Mouse (Mus musculus): ENCODE measurements around the gene Txndc9. TPM values are rescaled to one million over a fixed set of nuclear protein-coding genes. Genes with fewer than 3 reads are reported as not detected.

Txndc9 gene
- 60.9 and 65.4 TPM in 2 replicates for total RNA-seq (2015)
- 48.1 and 51.9 TPM in 2 replicates for total RNA-seq (2017)

DNA sequence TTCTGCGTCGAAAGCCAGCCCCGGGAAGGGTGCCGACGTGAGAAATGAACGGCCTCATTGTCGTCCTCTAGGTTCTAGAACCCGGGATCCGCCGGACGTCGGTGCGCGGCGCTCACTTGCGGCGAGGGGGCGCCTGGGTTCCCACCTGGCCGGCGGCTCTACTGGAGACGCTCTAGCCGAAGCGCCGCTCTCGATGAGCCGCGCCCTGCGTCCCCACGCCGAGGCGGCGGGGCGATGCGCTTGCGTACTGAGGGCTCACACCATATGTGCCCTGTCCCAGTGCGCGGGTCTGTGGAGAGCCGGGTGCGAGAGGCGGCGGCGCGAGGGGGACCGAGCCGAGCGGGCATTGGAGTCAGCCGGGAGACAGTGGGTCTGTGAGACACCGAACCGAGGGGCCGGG is at the start of gene Txndc9, which contains the start of gene Eif5b:
Gene Txndc9, minus strand, starts transcription at position 27 of the 400 bp plus-strand sequence.
Gene Eif5b, plus strand, starts transcription at position 144 of the 400 bp plus-strand sequence.
- peak; percentile 75 for ATAC-seq (ENCODE audit: poor library complexity, severe bottlenecking)

DNA sequence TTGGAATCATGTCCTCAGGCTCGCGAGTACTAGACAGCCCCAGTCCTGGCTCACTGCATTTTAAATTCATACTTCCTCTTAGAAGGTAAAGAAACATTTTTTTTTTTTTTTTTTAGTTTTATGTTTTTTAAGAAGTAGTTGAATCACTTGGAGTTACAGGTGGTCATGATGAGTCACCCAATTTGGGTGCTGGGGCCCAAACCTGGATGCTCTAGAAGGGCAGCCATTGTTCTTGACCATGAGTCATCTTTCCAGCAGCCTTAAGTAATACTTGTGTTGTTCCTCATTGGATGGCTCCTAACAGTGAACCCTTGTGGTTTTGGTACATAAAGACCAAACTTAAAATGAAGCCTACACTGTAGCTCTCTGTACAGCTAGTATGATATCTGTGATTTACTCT is 41.2 kb upstream of the Txndc9 start:
- no peak for ATAC-seq (ENCODE audit: poor library complexity, severe bottlenecking)

DNA sequence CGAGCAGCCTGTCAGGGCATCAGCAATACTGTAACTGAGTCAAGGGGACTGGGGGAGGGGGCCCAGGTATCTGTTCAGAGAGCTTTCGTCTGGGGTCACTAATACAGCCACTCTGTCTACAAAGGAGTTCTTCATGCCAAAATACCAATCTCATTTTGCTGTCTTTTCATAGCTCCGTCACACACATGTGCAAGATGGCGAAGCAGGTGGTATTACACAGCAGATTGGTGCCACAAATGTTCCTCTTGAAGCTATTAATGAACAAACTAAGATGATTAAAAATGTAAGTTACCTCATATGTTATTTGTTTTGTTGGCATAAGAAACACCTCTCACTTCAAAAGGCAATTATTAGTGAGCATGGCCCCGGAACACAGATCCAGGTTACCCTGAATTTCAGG is 39.7 kb upstream of the Txndc9 start:
- no peak for ATAC-seq (ENCODE audit: poor library complexity, severe bottlenecking)

- no peak for ATAC-seq (ENCODE audit: poor library complexity, severe bottlenecking)
Observed at GRCm38 (mm10) chr1:38035521-38035920, 37.8 kb upstream of the Txndc9 start.

- no peak for ATAC-seq (ENCODE audit: poor library complexity, severe bottlenecking)
Observed at GRCm38 (mm10) chr1:38031391-38031790, 33.7 kb upstream of the Txndc9 start.

DNA sequence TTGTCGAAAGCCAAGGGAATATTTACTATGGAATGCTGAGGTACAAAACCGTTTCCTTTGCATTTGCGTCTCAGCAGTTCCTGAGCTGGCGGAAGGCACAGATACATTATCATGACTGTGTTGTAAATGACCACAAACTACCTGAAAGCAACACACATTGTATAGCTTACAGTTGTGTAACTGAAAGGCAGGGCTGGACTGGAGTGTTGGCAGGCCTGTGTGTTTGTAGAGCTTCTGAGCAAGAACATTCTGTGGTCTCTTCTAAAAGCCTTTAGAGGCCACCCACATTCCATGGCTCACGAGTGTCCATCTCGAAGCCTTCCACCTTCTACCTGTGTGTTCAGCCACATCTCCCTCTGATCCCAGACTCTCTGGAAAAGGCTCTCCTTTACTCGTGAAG is 29.6 kb upstream of the Txndc9 start:
- no peak for ATAC-seq (ENCODE audit: poor library complexity, severe bottlenecking)

DNA sequence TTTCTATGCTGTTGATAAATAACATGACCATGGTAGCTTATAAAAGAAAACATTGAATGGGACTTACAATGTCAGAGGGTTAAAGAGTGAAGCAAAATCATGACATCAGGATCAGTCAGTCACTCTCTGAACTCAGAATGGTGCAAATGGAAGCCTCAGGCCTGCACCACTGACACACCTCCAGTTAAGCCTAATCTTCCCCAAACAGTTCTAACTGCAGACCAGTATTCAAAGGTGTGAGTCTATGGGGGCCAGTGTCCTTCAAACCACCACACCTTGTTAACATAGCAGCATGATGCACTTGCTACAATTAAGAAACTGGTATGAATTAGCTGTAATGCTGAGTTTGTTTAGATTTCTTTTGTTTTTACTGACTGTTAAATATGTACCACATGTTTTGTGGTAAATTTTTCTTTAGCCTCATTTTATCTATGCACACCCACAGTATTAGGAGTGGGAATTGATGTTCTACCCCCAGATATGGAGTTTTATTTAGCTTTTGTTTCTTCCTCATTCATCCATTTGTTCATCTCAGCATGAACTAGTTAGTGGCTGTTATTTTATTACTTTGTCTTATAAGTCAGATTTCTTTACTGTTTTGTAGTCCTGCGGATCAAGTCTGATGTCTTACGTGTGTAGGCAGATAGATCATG is 17.0 kb upstream of the Txndc9 start:
- ATAC-seq (ENCODE audit: poor library complexity, severe bottlenecking), result no peak

DNA sequence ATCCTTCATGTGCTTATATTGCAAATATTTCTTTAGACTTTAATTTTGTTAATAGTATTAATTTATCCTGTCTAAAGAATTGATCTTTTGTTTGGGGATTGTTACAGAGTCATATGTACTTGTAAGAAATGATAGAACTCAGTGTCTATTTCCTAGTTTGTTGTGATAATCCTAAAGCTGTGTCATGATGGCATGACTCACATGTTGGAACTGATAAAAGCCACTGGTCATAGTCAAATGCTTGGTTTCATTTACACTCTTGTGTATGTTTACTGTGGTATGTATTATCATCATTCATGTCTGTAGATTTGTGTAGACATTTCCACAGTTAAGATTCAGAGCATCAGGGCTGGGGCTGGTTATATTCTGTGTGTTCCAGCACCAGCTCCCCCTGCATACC is 14.8 kb upstream of the Txndc9 start:
- ATAC-seq (ENCODE audit: poor library complexity, severe bottlenecking), result no peak

DNA sequence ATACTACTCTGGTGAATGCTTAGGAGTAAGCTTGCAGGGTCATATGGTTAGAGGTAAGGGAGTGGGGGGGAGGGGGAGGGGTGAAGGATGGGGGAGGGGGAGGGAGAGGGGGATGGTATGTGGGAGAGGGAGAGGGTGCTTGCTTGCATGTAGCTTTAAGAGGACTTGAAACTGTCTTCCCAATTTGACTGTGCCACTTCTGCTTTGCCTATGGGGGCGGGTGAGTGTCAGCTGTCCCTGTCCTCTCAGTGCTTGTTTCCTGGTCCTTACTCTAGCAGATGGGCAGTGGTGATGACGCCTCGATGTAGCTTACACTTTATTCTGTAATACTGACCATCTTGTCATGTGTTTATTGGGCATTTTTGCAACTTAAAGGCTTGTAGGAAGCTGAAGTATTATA is 14.4 kb upstream of the Txndc9 start:
- ATAC-seq (ENCODE audit: poor library complexity, severe bottlenecking), result peak; percentile 80

DNA sequence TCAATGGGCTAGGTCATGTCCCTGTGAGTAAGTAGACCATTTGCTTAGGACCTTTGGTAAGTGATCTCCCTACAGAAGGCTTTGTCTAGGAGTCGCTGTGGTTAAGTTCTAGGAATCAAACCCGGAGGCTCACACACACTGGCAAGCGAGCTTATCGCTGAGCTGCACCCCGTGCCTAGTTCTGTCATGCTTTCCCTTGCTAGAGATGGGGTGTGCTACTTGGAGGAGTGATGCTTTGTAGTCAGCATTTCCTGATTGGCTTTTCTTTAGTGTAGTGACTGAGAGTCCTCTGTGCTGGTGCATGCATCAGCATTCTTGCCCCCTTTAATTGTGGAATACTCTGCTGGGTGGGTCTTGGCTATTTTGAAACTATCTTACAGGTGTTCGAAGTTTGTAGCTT is 14.0 kb upstream of the Txndc9 start:
- 0 out of 2 replicates have a peak, but pooled peaks have one; percentile 15 for ATAC-seq (ENCODE audit: poor library complexity, severe bottlenecking)

GRCm38 (mm10) chr1:38006741-38007140 is 9.0 kb upstream of the Txndc9 start:
- ATAC-seq (ENCODE audit: poor library complexity, severe bottlenecking), result no peak

GRCm38 (mm10) chr1:38003046-38003445 is 5.4 kb upstream of the Txndc9 start:
- no peak for ATAC-seq (ENCODE audit: poor library complexity, severe bottlenecking)

DNA sequence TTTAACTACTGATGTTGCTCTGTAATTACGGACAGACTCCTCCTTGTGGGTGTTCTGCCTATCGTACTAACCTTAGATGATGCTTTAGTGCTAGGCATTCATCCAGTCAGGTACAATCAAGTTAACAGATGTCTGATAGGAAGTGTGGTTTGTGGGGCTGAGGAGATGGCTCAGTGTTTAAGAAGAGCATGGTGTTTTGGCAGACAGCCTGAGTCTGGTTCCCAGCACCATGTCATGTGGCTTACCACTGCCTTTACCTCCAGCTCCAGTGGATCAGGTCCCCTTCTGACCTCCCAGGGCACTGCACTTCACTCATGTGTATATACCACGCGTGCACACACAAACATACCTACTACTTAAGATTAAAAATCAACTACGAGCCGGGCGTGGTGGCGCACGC is 4.3 kb upstream of the Txndc9 start:
- ATAC-seq (ENCODE audit: poor library complexity, severe bottlenecking), result no peak

GRCm38 (mm10) chr1:38000844-38001243 is 3.2 kb upstream of the Txndc9 start:
- ATAC-seq (ENCODE audit: poor library complexity, severe bottlenecking), result no peak

DNA sequence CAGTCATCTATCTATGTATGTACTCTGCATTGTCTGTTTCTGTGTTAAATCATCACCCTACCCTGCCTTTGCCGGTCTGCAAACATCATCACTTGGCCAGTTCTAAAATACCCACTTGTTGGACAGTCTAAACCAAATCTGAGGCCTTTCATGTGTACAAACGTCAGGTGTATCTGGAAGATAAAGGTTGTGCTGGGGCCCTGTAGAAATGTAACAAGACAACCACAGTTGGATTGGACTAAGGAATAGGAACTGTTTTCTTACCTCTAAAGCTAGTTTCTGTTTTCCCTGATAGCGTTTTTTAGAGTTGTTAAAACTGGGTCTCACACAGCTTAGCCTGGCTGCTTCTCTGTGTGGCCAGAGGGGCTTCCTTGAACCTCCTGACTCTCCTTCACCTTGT is 1.9 kb upstream of the Txndc9 start:
- no peak for ATAC-seq (ENCODE audit: poor library complexity, severe bottlenecking)

- ATAC-seq (ENCODE audit: poor library complexity, severe bottlenecking), result no peak
Observed at GRCm38 (mm10) chr1:37998371-37999199, 892 bp upstream of the Txndc9 start.

DNA sequence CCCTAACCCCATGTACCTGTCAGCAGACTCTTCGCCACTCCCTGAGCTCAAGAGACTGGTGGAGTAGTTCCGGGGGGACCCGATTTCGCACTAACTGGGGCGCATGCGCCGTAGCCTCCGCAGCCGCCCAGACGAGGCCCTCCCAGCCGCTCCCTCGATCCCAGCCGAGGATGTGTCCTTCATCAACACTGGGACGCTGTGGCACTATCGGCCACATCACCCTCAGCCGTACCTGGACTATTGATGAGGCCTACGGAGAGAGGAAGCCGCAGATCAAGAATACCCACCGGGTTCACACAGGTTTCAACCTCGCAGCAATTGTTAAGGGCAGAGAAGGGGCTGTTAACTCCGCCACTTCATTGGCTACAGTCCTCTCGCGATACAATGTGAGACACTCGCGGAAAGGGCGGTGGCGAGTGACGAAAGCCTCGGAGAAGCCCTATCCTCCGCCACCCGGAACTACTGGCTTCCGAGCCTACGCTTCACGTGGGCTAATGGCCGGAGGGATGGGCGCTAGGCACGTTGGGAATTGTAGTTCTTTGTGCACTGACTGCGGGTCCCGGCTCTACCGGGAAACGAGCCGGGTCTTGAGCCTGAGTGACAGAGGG is 712 bp downstream of the Txndc9 start:
- peak; percentile 91 for ATAC-seq (ENCODE audit: poor library complexity, severe bottlenecking)

DNA sequence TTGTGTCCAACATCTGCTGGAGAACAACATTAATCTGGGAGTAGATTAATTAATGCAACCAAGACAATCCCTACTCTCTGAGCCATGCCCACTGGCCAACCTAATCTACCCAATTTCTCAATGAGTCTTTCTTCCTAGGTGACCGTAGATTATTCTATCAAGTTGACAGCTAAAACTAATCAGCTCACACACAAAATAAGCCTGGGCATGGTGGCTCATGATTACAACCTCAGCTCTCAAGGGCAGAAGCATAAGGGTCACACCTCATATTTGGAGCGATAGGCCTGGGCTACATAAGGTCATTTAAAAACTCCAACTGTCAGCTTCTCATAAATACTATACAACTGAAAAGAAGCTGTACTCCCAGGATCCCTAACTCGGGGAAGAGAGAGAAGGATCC is 1.5 kb downstream of the Txndc9 start:
- ATAC-seq (ENCODE audit: poor library complexity, severe bottlenecking), result no peak

GRCm38 (mm10) chr1:37987856-37988255 is 9.8 kb downstream of the Txndc9 start:
- ATAC-seq (ENCODE audit: poor library complexity, severe bottlenecking), result no peak

- ATAC-seq (ENCODE audit: poor library complexity, severe bottlenecking), result no peak
Observed at GRCm38 (mm10) chr1:37985764-37986323, 11.8 kb downstream of the Txndc9 start.

- ATAC-seq (ENCODE audit: poor library complexity, severe bottlenecking), result no peak
Observed at GRCm38 (mm10) chr1:37984326-37984725, 13.4 kb downstream of the Txndc9 start.
